Mouse (Mus musculus) G1E (cell line): ENCODE measurements around the gene Paxx. TPM values are rescaled to one million over a fixed set of nuclear protein-coding genes. Genes with fewer than 3 reads are reported as not detected.

Experiments used
- ATAC-seq: 2 replicates; pipeline ENCODE4 v1.8.0; 2016; ENCODE audit warnings: mild to moderate bottlenecking; ENCODE audit not compliant: insufficient number of reproducible peaks, poor library complexity, low FRiP score, severe bottlenecking; ENCODE audit errors: extremely low read depth
- DNase-seq: peaks from one replicate; pipeline ENCODE4 v3.0.0; 2012; ENCODE audit warnings: low spot score
- H3K27me3 ChIP-seq: 2 replicates; pipeline ENCODE4 v1.6.1; 2012; ENCODE audit warnings: mild to moderate bottlenecking, low read length, inconsistent platforms; ENCODE audit not compliant: insufficient read depth
- H3K36me3 ChIP-seq: replicated peaks from 2 replicates; pipeline ENCODE3; 2012; ENCODE audit warnings: mild to moderate bottlenecking, inconsistent platforms
- H3K4me1 ChIP-seq: 2 replicates; pipeline ENCODE4 v1.6.1; 2012; ENCODE audit warnings: low read depth, low read length, inconsistent platforms, mixed read lengths; ENCODE audit not compliant: insufficient read depth
- H3K4me3 ChIP-seq: 2 replicates; pipeline ENCODE4 v1.5.1; 2012; ENCODE audit warnings: low read depth, mild to moderate bottlenecking, inconsistent platforms, low read length, moderate library complexity, mixed read lengths
- H3K9me3 ChIP-seq: replicated peaks from 2 replicates; pipeline ENCODE4 v1.6.1; 2012; ENCODE audit warnings: inconsistent platforms
- CTCF ChIP-seq: IDR thresholded peaks from 2 replicates; pipeline ENCODE4 v1.5.1; 2012; ENCODE audit warnings: low read depth, low read length, inconsistent platforms, mixed read lengths
- GATA1 ChIP-seq: IDR thresholded peaks from 2 replicates; pipeline ENCODE4 v1.6.1; 2012; ENCODE audit warnings: borderline replicate concordance, low read length, inconsistent platforms, mixed read lengths
- GATA2 ChIP-seq: IDR thresholded peaks from 2 replicates; pipeline ENCODE4 v1.6.1; 2012; ENCODE audit warnings: low read depth, low read length, inconsistent platforms, borderline replicate concordance
- POLR2AphosphoS5 ChIP-seq: IDR thresholded peaks from 2 replicates; pipeline ENCODE4 v1.6.1; 2012; ENCODE audit warnings: low read depth, low read length, inconsistent platforms; ENCODE audit not compliant: insufficient replicate concordance
- TAL1 ChIP-seq: conservative IDR thresholded peaks from 2 replicates; pipeline ENCODE4 v1.6.1; 2012; ENCODE audit warnings: low read depth, low read length, inconsistent platforms, mixed read lengths
- polyA plus RNA-seq: library from polyadenylated mRNA; stranded (reverse); fragments of >175 nt; gene quantifications from 2 replicates; pipeline ENCODE4 v1.2.3, GENCODE M21; 2012
- total RNA-seq, 2 experiments: library from RNA; stranded (forward) in 1 of 2; stranded (reverse) in 1 of 2; fragments of 200-1000 nt in 1 of 2; fragments of >200 nt in 1 of 2; fragmentation: Nextera tagmentation in 1 of 2; gene quantifications; 2 replicates each; pipeline ENCODE4 v1.2.3; 2014 to 2017

The Paxx gene
- total and polyA plus RNA-seq, 3 experiments: 14.2 to 43.4 (median 16.3) TPM

GRCm38 (mm10) chr2:25434292-25434691, 26.6 kb downstream of the Paxx start:
- peaks cover 42% of the 10 kb centered on the region for H3K27me3 ChIP-seq
- TF ChIP-seq GATA1 (no peak), CTCF (no peak)
- no peak for DNase-seq
- H3K4me3 ChIP-seq: no peak overlapping the region
- ATAC-seq: no peak
- peaks cover 25% of the 10 kb centered on the region for H3K36me3 ChIP-seq
- H3K9me3 ChIP-seq: no peaks in the 10 kb centered on the region
- peaks cover 17% of the 10 kb centered on the region for H3K4me1 ChIP-seq

DNA sequence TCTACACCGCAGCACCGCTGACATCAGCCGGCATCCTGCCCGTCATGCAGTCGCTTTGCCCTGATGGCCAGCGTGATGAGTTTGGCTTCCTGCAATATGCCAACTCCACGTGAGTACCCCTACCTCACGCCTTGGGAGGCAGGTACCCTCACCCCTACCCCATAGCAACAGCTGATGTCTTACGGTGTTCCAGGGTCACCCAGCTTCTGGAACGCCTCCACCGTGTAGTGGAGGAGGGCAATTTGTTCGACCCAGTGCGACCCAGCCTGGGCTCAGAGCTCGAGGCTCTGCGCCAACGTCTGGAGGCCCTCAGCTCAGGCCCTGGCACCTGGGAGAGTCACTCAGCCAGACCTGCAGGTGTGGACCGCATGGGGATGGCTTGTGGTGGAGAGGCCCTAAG, 27.8 kb downstream of the Paxx start:
- Histone ChIP-seq H3K36me3 (peaks cover 15% of the 10 kb centered on the region), H3K4me3 (no peak overlapping the region)
- TF ChIP-seq TAL1 (no peak), GATA2 (no peak), POLR2AphosphoS5 (no peak), GATA1 (no peak), CTCF (no peak)

DNA sequence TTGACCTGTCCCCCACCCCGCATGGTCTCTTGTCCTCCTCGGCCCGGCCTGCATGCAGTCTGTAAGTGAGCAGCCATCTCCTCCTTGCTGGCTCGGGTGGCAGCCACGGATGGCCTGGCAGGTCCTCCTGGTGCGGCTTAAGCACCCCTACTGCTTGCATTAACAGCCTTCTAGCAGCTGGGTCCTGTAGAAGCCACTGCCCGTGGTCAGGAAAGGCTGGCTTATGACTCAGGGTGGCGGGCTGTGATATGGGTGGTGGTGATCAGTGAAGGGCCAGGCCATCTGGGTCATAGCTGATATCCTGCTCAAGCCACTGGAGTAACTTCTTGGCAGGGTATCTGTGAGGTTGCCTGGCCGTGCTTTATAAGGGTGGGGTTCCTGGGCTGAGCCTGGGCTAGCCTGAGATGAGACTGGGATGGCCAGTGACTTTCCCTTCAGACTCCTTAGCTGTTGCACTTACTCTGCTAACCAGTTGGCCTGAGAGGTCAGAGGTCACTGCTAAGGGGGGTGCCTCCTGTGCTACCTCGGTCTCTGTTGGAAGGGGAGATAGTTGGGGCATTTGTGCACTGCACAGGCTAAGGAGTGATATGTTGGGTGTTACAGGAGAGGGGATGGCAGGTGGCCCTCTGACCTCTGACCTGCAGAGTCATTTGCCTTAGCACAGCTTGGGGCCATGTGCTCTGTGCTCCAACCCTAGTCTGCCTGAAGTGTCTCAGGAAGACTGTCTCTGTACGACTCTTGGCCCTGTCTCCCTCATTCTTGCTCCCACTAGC, 28.4 kb downstream of the Paxx start:
- DNase-seq (no peak), ATAC-seq (no peak)
- no peaks in the 10 kb centered on the region for H3K9me3 ChIP-seq
- H3K36me3 ChIP-seq: peaks cover 11% of the 10 kb centered on the region
- no peak for TF ChIP-seq POLR2AphosphoS5
- TF ChIP-seq TAL1: no peak
- TF ChIP-seq GATA1: no peak
- no peak for TF ChIP-seq GATA2
- TF ChIP-seq CTCF: no peak
- peaks cover 47% of the 10 kb centered on the region for H3K27me3 ChIP-seq
- no peak overlapping the region for H3K4me3 ChIP-seq
- peaks cover 28% of the 10 kb centered on the region for H3K4me1 ChIP-seq

More for the DNA sequence above, 27.8 kb downstream of the Paxx start:
- Histone ChIP-seq H3K9me3 (no peaks in the 10 kb centered on the region), H3K27me3 (peaks cover 47% of the 10 kb centered on the region), H3K4me1 (peaks cover 27% of the 10 kb centered on the region)
- no peak for DNase-seq
- ATAC-seq: no peak

GRCm38 (mm10) chr2:25431308-25431855, 29.5 kb downstream of the Paxx start:
- TF ChIP-seq GATA2 (no peak), POLR2AphosphoS5 (no peak), GATA1 (no peak), TAL1 (no peak), CTCF (no peak)
- H3K4me3 ChIP-seq: no peak overlapping the region
- H3K27me3 ChIP-seq: peaks cover 47% of the 10 kb centered on the region
- peaks cover 8% of the 10 kb centered on the region for H3K36me3 ChIP-seq
- DNase-seq: no peak
- peaks cover 32% of the 10 kb centered on the region for H3K4me1 ChIP-seq
- ATAC-seq: no peak
- no peaks in the 10 kb centered on the region for H3K9me3 ChIP-seq

DNA sequence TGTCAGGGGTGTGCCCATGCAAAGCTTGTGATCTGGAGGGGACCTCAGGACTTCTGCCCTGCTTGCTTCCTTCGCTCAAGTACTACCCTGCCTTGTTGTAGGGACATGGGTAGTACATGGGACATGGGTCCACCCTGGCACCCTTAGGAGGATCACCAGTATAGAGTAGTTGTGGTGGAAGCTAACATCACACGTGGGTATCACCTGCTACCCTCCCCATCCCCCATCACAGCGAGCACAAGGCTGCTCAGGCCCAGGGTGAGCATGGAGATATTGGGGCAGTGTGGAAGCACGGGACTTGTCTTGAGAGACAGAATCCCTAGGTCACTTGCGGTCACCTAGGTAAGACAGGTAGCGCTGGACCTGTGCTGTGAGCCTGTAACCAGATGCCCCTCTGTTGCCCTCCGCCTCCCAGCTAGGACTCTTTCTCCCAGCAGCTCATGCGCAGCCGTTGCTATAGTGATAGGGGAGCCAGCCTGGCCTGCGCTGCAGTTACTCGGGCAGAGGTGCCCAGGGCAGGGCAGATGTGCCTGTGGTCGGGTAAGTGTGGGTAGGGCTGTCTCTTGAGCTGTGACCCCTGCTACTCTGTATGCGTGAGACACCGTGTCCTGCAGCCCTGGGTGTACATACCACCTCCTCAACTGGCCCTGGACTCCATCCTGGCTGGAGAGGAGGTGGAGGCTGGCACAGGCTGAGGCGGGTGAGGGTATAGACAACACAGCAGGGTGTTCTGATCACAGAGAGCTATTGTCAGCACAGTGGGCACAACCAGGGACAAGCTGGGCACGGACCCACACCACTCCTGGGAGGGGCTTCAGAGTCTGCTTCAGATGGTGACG, 30.3 kb downstream of the Paxx start:
- peaks cover 34% of the 10 kb centered on the region for H3K4me1 ChIP-seq
- no peak overlapping the region for H3K4me3 ChIP-seq
- H3K36me3 ChIP-seq: peaks cover 8% of the 10 kb centered on the region
- DNase-seq (no peak), ATAC-seq (no peak)
- peaks cover 54% of the 10 kb centered on the region for H3K27me3 ChIP-seq
- no peak for TF ChIP-seq POLR2AphosphoS5
- no peak for TF ChIP-seq GATA2
- no peak for TF ChIP-seq TAL1
- no peak for TF ChIP-seq CTCF
- TF ChIP-seq GATA1: no peak
- no peaks in the 10 kb centered on the region for H3K9me3 ChIP-seq

- ATAC-seq: no peak
- TF ChIP-seq CTCF (no peak), POLR2AphosphoS5 (no peak), GATA2 (no peak), TAL1 (no peak), GATA1 (no peak)
- DNase-seq: no peak
- H3K36me3 ChIP-seq: no peaks in the 10 kb centered on the region
- H3K9me3 ChIP-seq: no peaks in the 10 kb centered on the region
- peaks cover 34% of the 10 kb centered on the region for H3K4me1 ChIP-seq
- peak overlapping the region; percentile 77 for H3K4me3 ChIP-seq
- peaks cover 59% of the 10 kb centered on the region for H3K27me3 ChIP-seq
These were observed 31.3 kb downstream of the Paxx start for GRCm38 (mm10) chr2:25429435-25430180.
